Mouse (Mus musculus): ENCODE measurements around the gene Lsamp. TPM values are rescaled to one million over a fixed set of nuclear protein-coding genes. Genes with fewer than 3 reads are reported as not detected.

Gene Lsamp
- total and polyA plus RNA-seq, 3 experiments: not detected

DNA sequence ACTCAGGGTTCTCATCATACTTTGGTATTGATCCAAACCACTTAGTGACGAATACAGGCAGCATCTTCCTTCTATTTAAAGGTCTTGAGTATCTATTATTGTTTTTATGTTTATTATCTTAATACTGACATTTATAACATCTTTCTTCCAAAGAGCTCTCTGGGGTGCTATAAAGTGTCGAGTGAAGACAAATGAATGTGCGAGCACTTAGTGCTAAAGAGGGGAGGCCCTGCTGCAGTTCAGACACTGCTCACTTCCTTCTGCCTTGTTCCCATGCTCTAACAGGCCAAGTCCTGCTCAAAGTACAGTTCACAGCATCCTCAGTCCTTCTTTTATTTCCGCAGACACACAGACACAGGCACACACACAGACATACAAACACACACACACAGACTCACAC, 1537.4 kb downstream of the Lsamp start:
- TF ChIP-seq SIN3A (IDR thresholded peaks at IDR 0.05; ENCODE audit: low read length) (no peak), MAX (IDR thresholded peaks at IDR 0.05; ENCODE audit: low read length) (no peak), ZMIZ1 (IDR thresholded peaks at IDR 0.05; ENCODE audit: low read depth, low read length) (no peak), JUN (IDR thresholded peaks at IDR 0.05; ENCODE audit: insufficient read depth, low read depth, low read length) (no peak), NRF1 (IDR thresholded peaks at IDR 0.05; ENCODE audit: low read depth, low read length) (no peak), POLR2AphosphoS2 (IDR thresholded peaks at IDR 0.05; ENCODE audit: low read depth, low read length) (no peak), POLR2A (IDR thresholded peaks at IDR 0.05; ENCODE audit: low read depth, low read length) (no peak), MEF2A (IDR thresholded peaks at IDR 0.05; ENCODE audit: borderline replicate concordance, low read depth, low read length) (no peak), GABPA (IDR thresholded peaks at IDR 0.05; ENCODE audit: insufficient replicate concordance, low read depth, low read length) (no peak), MAZ (IDR thresholded peaks at IDR 0.05; ENCODE audit: low read depth, low read length) (no peak), RCOR1 (conservative IDR thresholded peaks at IDR 0.05; ENCODE audit: low read depth, low read length) (no peak)
- DNase-seq (ENCODE audit: extremely low read depth): no peak
- no peaks in the 10 kb centered on the region for H3K36me3 ChIP-seq (replicated peaks in 1 of 2; ENCODE audit: control insufficient read depth in 1 of 2, insufficient read depth in 1 of 2, low read length in 1 of 2)
- H3K79me2 ChIP-seq (replicated peaks; ENCODE audit: control insufficient read depth, extremely low read depth, insufficient read depth, poor library complexity, severe bottlenecking): no peaks in the 10 kb centered on the region
- in situ Hi-C loops (cut with MboI; ENCODE audit: low pct_ligation_motif_present, low pct_unique_long_range_greater_than_20kb, low sequenced_read_pairs): no loop called here
- H3K27ac ChIP-seq (ENCODE audit: insufficient read depth, low read depth): no peak overlapping the region
- H3K27me3 ChIP-seq (replicated peaks): no peaks in the 10 kb centered on the region
- H3K4me2 ChIP-seq (ENCODE audit: insufficient read depth, low read depth, poor library complexity, severe bottlenecking): no peak overlapping the region
- H3K4me1 ChIP-seq (ENCODE audit: control insufficient read depth in 1 of 2, insufficient read depth in 2 of 2): no peaks in the 10 kb centered on the region
- H3K9me3 ChIP-seq (replicated peaks; ENCODE audit: low read length): peaks cover 69% of the 10 kb centered on the region
- no peak overlapping the region for H3K9ac ChIP-seq (ENCODE audit: insufficient read depth, low read depth)
- dilution Hi-C loops (cut with MboI; ENCODE audit: extremely low pct_ligation_motif_present, extremely low pct_unique_long_range_greater_than_20kb, low sequenced_read_pairs): no loop called here
- H3K4me3 ChIP-seq (replicated peaks in 1 of 3; ENCODE audit: low read depth in 2 of 3, low read length in 2 of 3, poor library complexity in 1 of 3): no peak overlapping the region

DNA sequence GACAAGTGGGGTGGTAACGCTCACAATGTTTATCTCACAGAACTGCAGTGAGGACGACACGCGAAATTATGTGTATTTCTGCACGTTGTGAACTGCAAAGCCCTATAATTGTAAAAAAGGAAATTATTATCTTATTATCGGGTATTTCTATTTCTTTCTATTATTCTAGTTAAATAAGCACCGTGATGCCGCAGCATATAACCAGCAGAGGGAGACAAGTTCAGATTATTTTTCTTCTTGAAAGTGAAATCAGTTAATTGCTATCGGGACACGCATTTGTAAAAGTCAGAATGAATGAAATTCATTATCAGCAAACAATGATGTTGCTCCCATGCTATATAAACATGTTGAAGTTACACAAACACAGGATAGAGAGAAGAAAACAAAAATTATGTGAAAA, 1540.1 kb downstream of the Lsamp start:
- H3K36me3 ChIP-seq (replicated peaks in 1 of 2; ENCODE audit: control insufficient read depth in 1 of 2, insufficient read depth in 1 of 2, low read length in 1 of 2): no peaks in the 10 kb centered on the region
- in situ Hi-C loops (cut with MboI; ENCODE audit: low pct_ligation_motif_present, low pct_unique_long_range_greater_than_20kb, low sequenced_read_pairs): no loop called here
- no peak for DNase-seq (ENCODE audit: extremely low read depth)
- TF ChIP-seq GABPA (IDR thresholded peaks at IDR 0.05; ENCODE audit: insufficient replicate concordance, low read depth, low read length) (no peak), SMC3 (IDR thresholded peaks at IDR 0.05; ENCODE audit: low read depth, low read length) (no peak), EP300 (IDR thresholded peaks at IDR 0.05; ENCODE audit: low read length) (no peak), JUND (conservative IDR thresholded peaks at IDR 0.05; ENCODE audit: low read depth, low read length) (no peak), ZNF384 (IDR thresholded peaks at IDR 0.05; ENCODE audit: low read depth, low read length) (no peak), MEF2A (IDR thresholded peaks at IDR 0.05; ENCODE audit: borderline replicate concordance, low read depth, low read length) (no peak), CHD1 (IDR thresholded peaks at IDR 0.05; ENCODE audit: low read depth, low read length) (no peak), ETS1 (conservative IDR thresholded peaks at IDR 0.05; ENCODE audit: low read depth, low read length) (no peak), MAX (IDR thresholded peaks at IDR 0.05; ENCODE audit: low read length) (no peak), POLR2A (IDR thresholded peaks at IDR 0.05; ENCODE audit: low read depth, low read length) (no peak), RAD21 (IDR thresholded peaks at IDR 0.05; ENCODE audit: low read depth, low read length) (no peak), ELF1 (IDR thresholded peaks at IDR 0.05; ENCODE audit: low read depth, low read length) (no peak), HCFC1 (IDR thresholded peaks at IDR 0.05; ENCODE audit: low read depth, low read length) (no peak), MAFK (IDR thresholded peaks at IDR 0.05; ENCODE audit: insufficient replicate concordance, low read length) (no peak), MXI1 (IDR thresholded peaks at IDR 0.05; ENCODE audit: low read depth, low read length) (no peak), USF2 (conservative IDR thresholded peaks at IDR 0.05; ENCODE audit: low read depth, low read length) (no peak), RCOR1 (conservative IDR thresholded peaks at IDR 0.05; ENCODE audit: low read depth, low read length) (no peak)
- no peaks in the 10 kb centered on the region for H3K79me2 ChIP-seq (replicated peaks; ENCODE audit: control insufficient read depth, extremely low read depth, insufficient read depth, poor library complexity, severe bottlenecking)
- no peak overlapping the region for H3K4me2 ChIP-seq (ENCODE audit: insufficient read depth, low read depth, poor library complexity, severe bottlenecking)
- H3K9ac ChIP-seq (ENCODE audit: insufficient read depth, low read depth): no peak overlapping the region
- dilution Hi-C loops (cut with MboI; ENCODE audit: extremely low pct_ligation_motif_present, extremely low pct_unique_long_range_greater_than_20kb, low sequenced_read_pairs): no loop called here
- no peaks in the 10 kb centered on the region for H3K4me1 ChIP-seq (ENCODE audit: control insufficient read depth in 1 of 2, insufficient read depth in 2 of 2)
- peaks cover 63% of the 10 kb centered on the region for H3K9me3 ChIP-seq (replicated peaks; ENCODE audit: low read length)
- no peak overlapping the region for H3K4me3 ChIP-seq (replicated peaks in 1 of 3; ENCODE audit: low read depth in 2 of 3, low read length in 2 of 3, poor library complexity in 1 of 3)
- no peak overlapping the region for H3K27ac ChIP-seq (ENCODE audit: insufficient read depth, low read depth)
- H3K27me3 ChIP-seq (replicated peaks): no peaks in the 10 kb centered on the region
